In genomic region chr11:98680023-98680422, GRCm38 (mm10) we compare ENCODE assay signal across 28 mouse cellular contexts. TPM values are rescaled to one million over a fixed set of nuclear protein-coding genes. Genes with fewer than 3 reads are reported as not detected.
DNase-seq lines count a peak whose midpoint lies in the region; ATAC-seq and TF ChIP-seq lines count a peak whose summit lies in the region.
"Had no signal": no experiment of that assay in that cellular context is flagged by ENCODE, and none has a peak within 500 bp of the region (broad histone marks: within the 10 kb centered on the region; RNA-seq: fewer than 3 reads in every experiment).

No protein-coding gene starts in this region.

- TF ChIP-seq CTCF in gastrocnemius, adult 2 months (IDR thresholded peaks at IDR 0.05), result peak; percentile 7; the same call in 1 of the 2 replicates
- peak; percentile 37; the same call in 1 of the 2 replicates for TF ChIP-seq CTCF in lung, embryonic 14.5 days (IDR thresholded peaks at IDR 0.05; ENCODE audit: low read depth)

- H3K27ac ChIP-seq in gastrocnemius, adult 2 months, result no peak overlapping the region
- H3K27ac ChIP-seq in lung, embryonic 14.5 days (ENCODE audit: low read depth), result no peak overlapping the region
- H3K27ac ChIP-seq in intestine, embryonic 15.5 days, result peak overlapping the region; percentile 48; the same call in 1 of the 2 replicates
- H3K27ac ChIP-seq: embryonic facial prominence, embryonic 15.5 days; forebrain, embryonic 10.5 days; liver, embryonic 13.5 days had no signal

- no peak for DNase-seq in gastrocnemius, adult 2 months
- DNase-seq in gastrocnemius, postnatal 10 days, result no peak
- DNase-seq in lung, embryonic 14.5 days, result no peak
- no peak for DNase-seq in lung, postnatal 10 days
- DNase-seq in ES-CJ7 (ENCODE audit: low read depth, low spot score), result peak; percentile 53
- no peak for DNase-seq in ovary, adult 18-20 months (ENCODE audit: low spot score)
- DNase-seq: adrenal gland, postnatal 10 days; B cell, adult 2 months; cerebellum, postnatal 25 days; heart, adult 11 months; heart, postnatal 36 days; kidney, adult 9 months; kidney, postnatal 36 days; liver, embryonic 13.5 days; lung, postnatal 14 days; retina, postnatal 1 day; thymus, postnatal 25 days had no signal

- H3K9me3 ChIP-seq in lung, embryonic 14.5 days (ENCODE audit: low read depth, low read length), result no peaks in the 10 kb centered on the region
- no peaks in the 10 kb centered on the region for H3K9me3 ChIP-seq in intestine, embryonic 15.5 days
- H3K9me3 ChIP-seq: embryonic facial prominence, embryonic 15.5 days; forebrain, embryonic 10.5 days; liver, embryonic 13.5 days had no signal

- peaks cover under 1% of the 10 kb centered on the region; the same call in 1 of the 2 replicates for H3K36me3 ChIP-seq in lung, embryonic 14.5 days (ENCODE audit: insufficient read depth)
- H3K36me3 ChIP-seq in intestine, embryonic 15.5 days, result no peaks in the 10 kb centered on the region

- H3K4me2 ChIP-seq in lung, embryonic 14.5 days, result no peak overlapping the region
- no peak overlapping the region for H3K4me2 ChIP-seq in intestine, embryonic 15.5 days (replicated peaks)
- H3K4me2 ChIP-seq: embryonic facial prominence, embryonic 15.5 days; liver, embryonic 13.5 days had no signal

- 0 out of 2 replicates have a peak, but pooled peaks cover 3% of the 10 kb centered on the region for H3K4me1 ChIP-seq in lung, embryonic 14.5 days (ENCODE audit: insufficient read depth)
- H3K4me1 ChIP-seq in intestine, embryonic 15.5 days (replicated peaks), result 0 out of 2 replicates have a peak, but pooled peaks cover 4% of the 10 kb centered on the region

- WGBS in lung, embryonic 14.5 days, result 92% methylated on average over 1 of the region's 1 CpGs
- 96% methylated on average over 1 of the region's 1 CpGs for WGBS in intestine, embryonic 15.5 days

- H3K9ac ChIP-seq in lung, embryonic 14.5 days, result no peak overlapping the region
- no peak overlapping the region for H3K9ac ChIP-seq in intestine, embryonic 15.5 days
- H3K9ac ChIP-seq: embryonic facial prominence, embryonic 15.5 days; liver, embryonic 13.5 days had no signal

- intact Hi-C loops in gastrocnemius, adult 2 months (cut with DNase I), result no loop called here

- ATAC-seq in lung, embryonic 14.5 days (ENCODE audit: insufficient read depth), result no peak
- no peak for ATAC-seq in intestine, embryonic 15.5 days
- ATAC-seq in erythroid progenitor cell, adult 5-6 weeks (replicated peaks; ENCODE audit: low FRiP score, poor library complexity, severe bottlenecking), result no peak
- ATAC-seq: hindbrain, embryonic 16.5 days had no signal

- no peak overlapping the region for H3K4me3 ChIP-seq in gastrocnemius, adult 2 months
- H3K4me3 ChIP-seq in lung, embryonic 14.5 days (ENCODE audit: low read depth, low read length), result no peak overlapping the region
- no peak overlapping the region for H3K4me3 ChIP-seq in intestine, embryonic 15.5 days (replicated peaks)
- H3K4me3 ChIP-seq: embryonic facial prominence, embryonic 15.5 days; forebrain, embryonic 10.5 days; liver, embryonic 13.5 days had no signal

- no peaks in the 10 kb centered on the region for H3K27me3 ChIP-seq in lung, embryonic 14.5 days (ENCODE audit: insufficient read depth, low read length)
- no peaks in the 10 kb centered on the region for H3K27me3 ChIP-seq in intestine, embryonic 15.5 days (replicated peaks)
- H3K27me3 ChIP-seq: embryonic facial prominence, embryonic 15.5 days; liver, embryonic 13.5 days had no signal

RNA-seq across cellular contexts. Expression of gene Psmd3, which starts 2.3 kb away (rescaled TPM):
- total RNA-seq in gastrocnemius, adult 2 months (2021), result 100 to 1,000 TPM; 101 to 106 TPM
- total RNA-seq in gastrocnemius, postnatal 10 days (2021), result 100 to 1,000 TPM; 112 to 113 TPM
- polyA plus RNA-seq in lung, embryonic 14.5 days (2014; fragmentation: Nextera tagmentation; extraction: Ambion mirVana), result 152 and 169 TPM in 2 replicates
- polyA plus RNA-seq in intestine, embryonic 15.5 days (2015; fragmentation: Nextera tagmentation; extraction: Ambion mirVana), result 195 and 202 TPM in 2 replicates
- total RNA-seq in erythroid progenitor cell, adult 5-6 weeks (2015; ENCODE audit: low replicate concordance), result 28.1 and 30.3 TPM in 2 replicates
- total RNA-seq in erythroid progenitor cell, adult 5-6 weeks (2017; ENCODE audit: low replicate concordance), result 23.6 and 30.7 TPM in 2 replicates

RNA-seq across cellular contexts. Expression of gene Gsdma, which starts 15.9 kb away (rescaled TPM):
- total RNA-seq in gastrocnemius, adult 2 months (2021), result under 1 TPM; 0.33 to 0.69 TPM
- not detected for total RNA-seq in gastrocnemius, postnatal 10 days (2021)
- polyA plus RNA-seq in lung, embryonic 14.5 days (2014; fragmentation: Nextera tagmentation; extraction: Ambion mirVana), result not detected in 2 replicates
- polyA plus RNA-seq in intestine, embryonic 15.5 days (2015; fragmentation: Nextera tagmentation; extraction: Ambion mirVana), result 0.10 TPM in 1 of 2 replicates, not detected in the other
- not detected in 2 replicates for total RNA-seq in erythroid progenitor cell, adult 5-6 weeks (2015; ENCODE audit: low replicate concordance)
- not detected in 2 replicates for total RNA-seq in erythroid progenitor cell, adult 5-6 weeks (2017; ENCODE audit: low replicate concordance)
- total RNA-seq: adrenal gland, postnatal 10 days; heart, postnatal 36 days; layer of hippocampus, postnatal 10 days; left cerebral cortex, adult 8-10 months had no signal
- polyA plus RNA-seq: brain, embryonic 14.5 days; forebrain, embryonic 10.5 days; heart, embryonic 14.5 days; liver, embryonic 13.5 days had no signal

RNA-seq across cellular contexts. Expression of gene Csf3, which starts 21.0 kb away (rescaled TPM):
- total RNA-seq in gastrocnemius, adult 2 months (2021), result not detected
- total RNA-seq in gastrocnemius, postnatal 10 days (2021), result not detected
- polyA plus RNA-seq in lung, embryonic 14.5 days (2014; fragmentation: Nextera tagmentation; extraction: Ambion mirVana), result not detected in 2 replicates
- not detected in 2 replicates for polyA plus RNA-seq in intestine, embryonic 15.5 days (2015; fragmentation: Nextera tagmentation; extraction: Ambion mirVana)
- not detected in 2 replicates for total RNA-seq in erythroid progenitor cell, adult 5-6 weeks (2015; ENCODE audit: low replicate concordance)
- not detected in 2 replicates for total RNA-seq in erythroid progenitor cell, adult 5-6 weeks (2017; ENCODE audit: low replicate concordance)
- total RNA-seq: adrenal gland, postnatal 10 days; gastrocnemius, adult 8-10 months; heart, postnatal 36 days; layer of hippocampus, postnatal 10 days; left cerebral cortex, adult 8-10 months had no signal
- polyA plus RNA-seq: brain, embryonic 14.5 days; forebrain, embryonic 10.5 days; heart, embryonic 14.5 days; hindbrain, embryonic 16.5 days; liver, embryonic 13.5 days had no signal

RNA-seq across cellular contexts. Expression of gene Gsdma2, which starts 33.5 kb away (rescaled TPM):
- 1 to 10 TPM; 1.1 to 1.7 TPM for total RNA-seq in gastrocnemius, adult 2 months (2021)
- total RNA-seq in gastrocnemius, postnatal 10 days (2021), result not detected
- not detected in 2 replicates for polyA plus RNA-seq in lung, embryonic 14.5 days (2014; fragmentation: Nextera tagmentation; extraction: Ambion mirVana)
- 0.20 and 0.21 TPM in 2 replicates for polyA plus RNA-seq in intestine, embryonic 15.5 days (2015; fragmentation: Nextera tagmentation; extraction: Ambion mirVana)
- not detected in 2 replicates for total RNA-seq in erythroid progenitor cell, adult 5-6 weeks (2015; ENCODE audit: low replicate concordance)
- total RNA-seq in erythroid progenitor cell, adult 5-6 weeks (2017; ENCODE audit: low replicate concordance), result not detected in 2 replicates
- total RNA-seq: heart, postnatal 36 days; layer of hippocampus, postnatal 10 days; left cerebral cortex, adult 8-10 months had no signal
- polyA plus RNA-seq: brain, embryonic 14.5 days; embryonic facial prominence, embryonic 15.5 days; forebrain, embryonic 10.5 days; heart, embryonic 14.5 days; hindbrain, embryonic 16.5 days; limb, embryonic 11.5 days; liver, embryonic 13.5 days had no signal

RNA-seq across cellular contexts. Expression of gene Med24, which starts 49.2 kb away (rescaled TPM):
- 10 to 100 TPM; 52.0 to 58.4 TPM for total RNA-seq in gastrocnemius, adult 2 months (2021)
- total RNA-seq in gastrocnemius, postnatal 10 days (2021), result 10 to 100 TPM; 47.8 to 52.5 TPM
- polyA plus RNA-seq in lung, embryonic 14.5 days (2014; fragmentation: Nextera tagmentation; extraction: Ambion mirVana), result 53.0 and 53.5 TPM in 2 replicates
- 39.6 and 42.5 TPM in 2 replicates for polyA plus RNA-seq in intestine, embryonic 15.5 days (2015; fragmentation: Nextera tagmentation; extraction: Ambion mirVana)
- 30.6 and 57.7 TPM in 2 replicates for total RNA-seq in erythroid progenitor cell, adult 5-6 weeks (2015; ENCODE audit: low replicate concordance)
- total RNA-seq in erythroid progenitor cell, adult 5-6 weeks (2017; ENCODE audit: low replicate concordance), result 14.7 and 25.0 TPM in 2 replicates
